Mouse (Mus musculus) neural tube, postnatal 0 days (tissue): ENCODE measurements around the gene Cbx3. TPM values are rescaled to one million over a fixed set of nuclear protein-coding genes. Genes with fewer than 3 reads are reported as not detected.

Experiments
- polyA plus RNA-seq: library from polyadenylated mRNA; unstranded; fragments of >200 nt; fragmentation: Nextera tagmentation; extraction: Ambion mirVana; gene quantifications from 2 replicates; pipeline ENCODE4 v1.2.1, GENCODE M21; 2015

Cbx3 gene
- 313 and 315 TPM in 2 replicates for polyA plus RNA-seq

GRCm38 (mm10) chr6:51470311-51471178 lies at the start of gene Cbx3:
Gene Cbx3 (plus strand): TSS chr6:51470360.

GRCm38 (mm10) chr6:51432535-51433397 lies 37.4 kb upstream of the Cbx3 start, which contains the start of gene Nfe2l3:
Gene Nfe2l3 (plus strand): TSS chr6:51432670.

GRCm38 (mm10) chr6:51469715-51470310 lies 347 bp upstream of the Cbx3 start, which contains the start of gene Hnrnpa2b1:
Gene Hnrnpa2b1 (minus strand): TSS chr6:51469894.

GRCm38 (mm10) chr6:51523807-51524320 lies 53.7 kb downstream of the Cbx3 start, which contains the start of gene Snx10:
Gene Snx10 (plus strand): TSS chr6:51523901.

Other genes with a start within 250 kb of the Cbx3 start
- 3.6 and 5.0 TPM in 2 replicates for gene Nfe2l3, start 37.7 kb upstream of the Cbx3 start, polyA plus RNA-seq
- 713 and 815 TPM in 2 replicates for gene Hnrnpa2b1, start 466 bp upstream of the Cbx3 start, polyA plus RNA-seq
- 67.8 and 77.8 TPM in 2 replicates for gene Snx10, start 53.5 kb downstream of the Cbx3 start, polyA plus RNA-seq